ENCODE assay signal across 26 mouse cellular contexts in genomic region chr3:87383308-87383707, GRCm38 (mm10). TPM values are rescaled to one million over a fixed set of nuclear protein-coding genes. Genes with fewer than 3 reads are reported as not detected.
"Had no signal": no experiment of that assay in that cellular context is flagged by ENCODE, and none has a peak within 500 bp of the region (broad histone marks: within the 10 kb centered on the region; RNA-seq: fewer than 3 reads in every experiment).

No protein-coding gene starts in this region.

- DNase-seq: lung, adult 2 months; lung, postnatal 14 days; lung, postnatal 36 days; midbrain, embryonic 14.5 days; retina, postnatal 1 day; right cerebral cortex, adult 18-20 months; right cerebral cortex, postnatal 25 days; right cerebral cortex, postnatal 4 days; spleen, adult 18-20 months; thymus, adult 18-20 months; thymus, postnatal 14 days; thymus, postnatal 36 days had no signal

- ATAC-seq: liver, postnatal 0 days; lung, postnatal 0 days had no signal

RNA-seq across cellular contexts. Expression of gene Fcrl1, which starts 7.1 kb away (rescaled TPM):
- total RNA-seq: midbrain, postnatal 0 days had no signal
- polyA plus RNA-seq: lung, embryonic 15.5 days; midbrain, embryonic 10.5 days; neural tube, embryonic 14.5 days had no signal

RNA-seq across cellular contexts. Expression of gene Cd5l, which starts 25.6 kb away (rescaled TPM):
- total RNA-seq: midbrain, postnatal 0 days; monocyte, adult 5-6 weeks; neutrophil, adult 5-6 weeks had no signal
- polyA plus RNA-seq: midbrain, embryonic 10.5 days; midbrain, embryonic 14.5 days; midbrain, postnatal 0 days; neural tube, embryonic 14.5 days; small intestine, adult 2 months had no signal

RNA-seq across cellular contexts. Expression of gene Fcrl5, which starts 52.3 kb away (rescaled TPM):
- total RNA-seq: midbrain, postnatal 0 days had no signal
- polyA plus RNA-seq: liver, postnatal 0 days; lung, embryonic 15.5 days; lung, postnatal 0 days; midbrain, embryonic 10.5 days; midbrain, embryonic 12.5 days; midbrain, embryonic 14.5 days; midbrain, postnatal 0 days; neural tube, embryonic 12.5 days; neural tube, embryonic 14.5 days; small intestine, adult 2 months; stomach, embryonic 14.5 days; stomach, embryonic 16.5 days; thymus, postnatal 0 days had no signal
